Mouse (Mus musculus) adrenal gland, postnatal 36 days (tissue): ENCODE measurements around the gene Tll1. TPM values are rescaled to one million over a fixed set of nuclear protein-coding genes. Genes with fewer than 3 reads are reported as not detected.

Experiments
- DNase-seq, 2 experiments: peaks; one replicate each; pipeline ENCODE4 v3.0.0; 2021; ENCODE audit warnings: mixed read lengths in 1 of 2
- long read RNA-seq, 2 experiments: library from polyadenylated mRNA; stranded (forward); transcript quantifications; one replicate each; pipeline ENCODE4 v2.0.0; 2021; ENCODE audit warnings: borderline sequencing depth in 2 of 2
- total RNA-seq, 2 experiments: library from RNA; stranded (reverse); gene quantifications; 2 replicates each; pipeline ENCODE4 v1.2.3; 2021

Tll1 gene
- total RNA-seq: 1 to 10 TPM; 2.0 to 2.9 TPM
- long read RNA-seq, experiment 1, partial matches to known transcripts: 0 of 1 reads
- long read RNA-seq, experiment 1, other reads (novel, unspliced or antisense): 1 of 1 reads
- long read RNA-seq, experiment 2: 0 reads

GRCm38 (mm10) chr8:64206024-64206385 is at the start of gene Tll1:
Gene Tll1, minus strand, starts transcription at chr8:64206271.
- peak; percentile 5 to 13 for DNase-seq

- DNase-seq: no peak
These were observed 32.6 kb upstream of the Tll1 start for GRCm38 (mm10) chr8:64238645-64239044.

GRCm38 (mm10) chr8:64221600-64221999 is 15.5 kb upstream of the Tll1 start:
- DNase-seq: no peak

- no peak for DNase-seq
These were observed 11.6 kb upstream of the Tll1 start for GRCm38 (mm10) chr8:64217644-64218043.

- DNase-seq: no peak
These were observed 10.2 kb upstream of the Tll1 start for GRCm38 (mm10) chr8:64216252-64216651.

- no peak for DNase-seq
These were observed 9.3 kb upstream of the Tll1 start for GRCm38 (mm10) chr8:64215374-64215773.

- no peak for DNase-seq
These were observed 8.8 kb upstream of the Tll1 start for GRCm38 (mm10) chr8:64214906-64215305.

- peak; percentile 35 to 40 for DNase-seq
These were observed 365 bp upstream of the Tll1 start for GRCm38 (mm10) chr8:64206411-64206861.

GRCm38 (mm10) chr8:64205321-64206023 is 599 bp downstream of the Tll1 start:
- DNase-seq: peak; percentile 23 to 55

GRCm38 (mm10) chr8:64204801-64205311 is 1.2 kb downstream of the Tll1 start:
- peak in 1 of 2 experiments; percentile 3 for DNase-seq

GRCm38 (mm10) chr8:64204167-64204566 is 1.9 kb downstream of the Tll1 start:
- peak; percentile 71 to 76 for DNase-seq

- DNase-seq: no peak
These were observed 7.7 kb downstream of the Tll1 start for GRCm38 (mm10) chr8:64198326-64198725.

- no peak for DNase-seq
These were observed 12.7 kb downstream of the Tll1 start for GRCm38 (mm10) chr8:64193421-64193820.

GRCm38 (mm10) chr8:64187881-64188280 is 18.2 kb downstream of the Tll1 start:
- DNase-seq: no peak

GRCm38 (mm10) chr8:64176931-64177330 is 29.1 kb downstream of the Tll1 start:
- DNase-seq: peak in 1 of 2 experiments; percentile 2

GRCm38 (mm10) chr8:64174916-64175315 is 31.2 kb downstream of the Tll1 start:
- DNase-seq: no peak

GRCm38 (mm10) chr8:64173759-64174158 is 32.3 kb downstream of the Tll1 start:
- no peak for DNase-seq

- no peak for DNase-seq
These were observed 52.9 kb downstream of the Tll1 start for GRCm38 (mm10) chr8:64152899-64153891.

GRCm38 (mm10) chr8:64152216-64152804 is 53.8 kb downstream of the Tll1 start:
- no peak for DNase-seq

- DNase-seq: peak; percentile 6 to 44
These were observed 69.5 kb downstream of the Tll1 start for GRCm38 (mm10) chr8:64136593-64136992.

GRCm38 (mm10) chr8:64107190-64107589 is 98.9 kb downstream of the Tll1 start:
- no peak for DNase-seq

- no peak for DNase-seq
These were observed 132.7 kb downstream of the Tll1 start for GRCm38 (mm10) chr8:64073396-64073795.
